Mouse (Mus musculus): ENCODE measurements around the gene Gfi1. TPM values are rescaled to one million over a fixed set of nuclear protein-coding genes. Genes with fewer than 3 reads are reported as not detected.

The Gfi1 gene
- polyA plus RNA-seq, 1 experiment from 2014 or later = not detected

- 9% methylated on average over 11 of the region's 11 CpGs for WGBS
Measured at GRCm38 (mm10) chr5:107717871-107718361, 7.9 kb downstream of the Gfi1 start.

GRCm38 (mm10) chr5:107711689-107712088 is 14.1 kb downstream of the Gfi1 start:
- Histone ChIP-seq H3K27ac (ENCODE audit: low read depth, low read length) (no peak overlapping the region), H3K27me3 (ENCODE audit: control insufficient read depth, insufficient read depth, low read length) (peaks cover 54% of the 10 kb centered on the region)
- ATAC-seq (ENCODE audit: low FRiP score, low TSS enrichment) = no peak

More at GRCm38 (mm10) chr5:107717871-107718361, 7.9 kb downstream of the Gfi1 start:
- no peak overlapping the region for H3K4me2 ChIP-seq (replicated peaks; ENCODE audit: low read depth, low read length)
- peaks cover 85% of the 10 kb centered on the region for H3K27me3 ChIP-seq (ENCODE audit: control insufficient read depth, insufficient read depth, low read length)
- no peak overlapping the region for H3K27ac ChIP-seq (ENCODE audit: low read depth, low read length)
- ATAC-seq (ENCODE audit: low FRiP score, low TSS enrichment) = no peak
- H3K9me3 ChIP-seq (ENCODE audit: control insufficient read depth, low read length) = no peaks in the 10 kb centered on the region
- no peak overlapping the region for H3K4me3 ChIP-seq (ENCODE audit: low read length)
- H3K36me3 ChIP-seq (ENCODE audit: control insufficient read depth, insufficient read depth, low read length) = no peaks in the 10 kb centered on the region
- no peak overlapping the region for H3K9ac ChIP-seq (ENCODE audit: low read depth, low read length)
- peaks cover 11% of the 10 kb centered on the region for H3K4me1 ChIP-seq (ENCODE audit: control insufficient read depth, insufficient read depth, low read length)

DNA sequence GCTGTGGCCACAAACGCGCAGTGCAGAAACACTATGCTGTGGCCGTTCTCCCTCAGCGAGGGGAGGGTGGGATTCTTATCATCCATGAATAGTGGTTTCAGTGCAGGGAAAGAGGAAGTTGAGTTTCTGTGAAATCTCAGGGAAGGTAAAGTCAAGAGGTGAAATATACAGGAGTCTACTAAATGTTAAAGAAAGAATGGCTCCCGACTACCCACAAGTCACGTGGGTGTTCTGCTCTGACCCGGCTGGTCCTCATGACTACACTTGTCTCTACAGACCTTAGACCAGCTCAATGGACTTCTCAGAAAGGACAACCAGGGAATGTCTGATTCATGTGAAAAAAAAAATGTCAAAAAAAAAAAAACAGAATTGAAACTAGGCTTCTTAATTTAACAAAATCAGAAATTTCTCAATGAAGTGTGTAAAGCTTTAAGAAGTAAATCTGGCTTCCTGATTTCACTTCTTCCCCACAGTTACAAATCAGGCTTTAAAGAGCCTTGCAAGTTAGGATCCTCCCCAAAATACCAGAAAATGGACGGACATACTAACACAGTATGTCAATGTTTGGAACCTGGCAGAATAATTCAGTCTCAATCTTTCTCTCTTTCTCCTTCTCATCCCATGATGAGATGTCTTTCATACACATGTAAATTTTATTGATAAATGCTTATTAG is 17.6 kb downstream of the Gfi1 start:
- H3K4me1 ChIP-seq (ENCODE audit: control insufficient read depth, insufficient read depth, low read length) = no peaks in the 10 kb centered on the region
- WGBS = 84% methylated on average over 8 of the region's 8 CpGs
- no peak for ATAC-seq (ENCODE audit: low FRiP score, low TSS enrichment)

More at GRCm38 (mm10) chr5:107711689-107712088, 14.1 kb downstream of the Gfi1 start:
- H3K9ac ChIP-seq (ENCODE audit: low read depth, low read length) = no peak overlapping the region
- WGBS = 76% methylated on average over 2 of the region's 2 CpGs
- H3K4me2 ChIP-seq (replicated peaks; ENCODE audit: low read depth, low read length) = no peak overlapping the region
- no peaks in the 10 kb centered on the region for H3K9me3 ChIP-seq (ENCODE audit: control insufficient read depth, low read length)
- no peaks in the 10 kb centered on the region for H3K4me1 ChIP-seq (ENCODE audit: control insufficient read depth, insufficient read depth, low read length)
- H3K4me3 ChIP-seq (ENCODE audit: low read length) = no peak overlapping the region
- H3K36me3 ChIP-seq (ENCODE audit: control insufficient read depth, insufficient read depth, low read length) = no peaks in the 10 kb centered on the region

DNA sequence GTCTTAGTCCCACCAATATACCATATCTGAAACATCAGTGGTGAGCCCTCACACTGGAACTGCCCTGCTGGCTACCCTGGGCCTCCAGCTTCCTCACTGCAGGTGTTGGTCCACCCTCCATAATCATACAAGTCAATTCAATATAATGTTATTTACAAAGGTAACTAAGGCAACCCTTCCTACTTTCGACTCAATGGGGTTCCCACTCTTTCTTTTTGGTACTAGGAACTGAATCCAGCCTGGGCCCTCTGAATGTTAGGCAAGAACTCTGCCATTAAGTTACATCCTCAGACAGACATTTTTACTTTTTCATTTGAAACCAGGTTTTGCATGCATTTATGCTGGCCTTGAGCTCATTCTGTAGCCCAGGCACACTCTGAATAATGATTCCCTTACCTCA is 19.6 kb downstream of the Gfi1 start:
- no peaks in the 10 kb centered on the region for H3K4me1 ChIP-seq (ENCODE audit: control insufficient read depth, insufficient read depth, low read length)
- no peaks in the 10 kb centered on the region for H3K36me3 ChIP-seq (ENCODE audit: control insufficient read depth, insufficient read depth, low read length)
- 79% methylated on average over 1 of the region's 1 CpGs for WGBS
- H3K9me3 ChIP-seq (ENCODE audit: control insufficient read depth, low read length) = no peaks in the 10 kb centered on the region
- H3K4me2 ChIP-seq (replicated peaks; ENCODE audit: low read depth, low read length) = no peak overlapping the region
- H3K27me3 ChIP-seq (ENCODE audit: control insufficient read depth, insufficient read depth, low read length) = peaks cover 17% of the 10 kb centered on the region; the same call in 1 of the 2 replicates
- H3K4me3 ChIP-seq (ENCODE audit: low read length) = no peak overlapping the region
- no peak overlapping the region for H3K27ac ChIP-seq (ENCODE audit: low read depth, low read length)
- no peak for ATAC-seq (ENCODE audit: low FRiP score, low TSS enrichment)
- H3K9ac ChIP-seq (ENCODE audit: low read depth, low read length) = no peak overlapping the region

More for the DNA sequence above, 17.6 kb downstream of the Gfi1 start:
- H3K4me3 ChIP-seq (ENCODE audit: low read length) = no peak overlapping the region
- no peak overlapping the region for H3K4me2 ChIP-seq (replicated peaks; ENCODE audit: low read depth, low read length)
- peaks cover 27% of the 10 kb centered on the region; the same call in 1 of the 2 replicates for H3K27me3 ChIP-seq (ENCODE audit: control insufficient read depth, insufficient read depth, low read length)
- H3K9me3 ChIP-seq (ENCODE audit: control insufficient read depth, low read length) = no peaks in the 10 kb centered on the region
- no peak overlapping the region for H3K9ac ChIP-seq (ENCODE audit: low read depth, low read length)
- no peaks in the 10 kb centered on the region for H3K36me3 ChIP-seq (ENCODE audit: control insufficient read depth, insufficient read depth, low read length)
- no peak overlapping the region for H3K27ac ChIP-seq (ENCODE audit: low read depth, low read length)

GRCm38 (mm10) chr5:107705756-107706155 is 20.1 kb downstream of the Gfi1 start:
- Histone ChIP-seq H3K4me3 (ENCODE audit: low read length) (no peak overlapping the region), H3K27ac (ENCODE audit: low read depth, low read length) (no peak overlapping the region), H3K9ac (ENCODE audit: low read depth, low read length) (no peak overlapping the region), H3K27me3 (ENCODE audit: control insufficient read depth, insufficient read depth, low read length) (peaks cover 16% of the 10 kb centered on the region; the same call in 1 of the 2 replicates), H3K9me3 (ENCODE audit: control insufficient read depth, low read length) (no peaks in the 10 kb centered on the region), H3K4me1 (ENCODE audit: control insufficient read depth, insufficient read depth, low read length) (no peaks in the 10 kb centered on the region), H3K4me2 (replicated peaks; ENCODE audit: low read depth, low read length) (no peak overlapping the region), H3K36me3 (ENCODE audit: control insufficient read depth, insufficient read depth, low read length) (no peaks in the 10 kb centered on the region)
- 90% methylated on average over 4 of the region's 4 CpGs for WGBS
- ATAC-seq (ENCODE audit: low FRiP score, low TSS enrichment) = no peak

DNA sequence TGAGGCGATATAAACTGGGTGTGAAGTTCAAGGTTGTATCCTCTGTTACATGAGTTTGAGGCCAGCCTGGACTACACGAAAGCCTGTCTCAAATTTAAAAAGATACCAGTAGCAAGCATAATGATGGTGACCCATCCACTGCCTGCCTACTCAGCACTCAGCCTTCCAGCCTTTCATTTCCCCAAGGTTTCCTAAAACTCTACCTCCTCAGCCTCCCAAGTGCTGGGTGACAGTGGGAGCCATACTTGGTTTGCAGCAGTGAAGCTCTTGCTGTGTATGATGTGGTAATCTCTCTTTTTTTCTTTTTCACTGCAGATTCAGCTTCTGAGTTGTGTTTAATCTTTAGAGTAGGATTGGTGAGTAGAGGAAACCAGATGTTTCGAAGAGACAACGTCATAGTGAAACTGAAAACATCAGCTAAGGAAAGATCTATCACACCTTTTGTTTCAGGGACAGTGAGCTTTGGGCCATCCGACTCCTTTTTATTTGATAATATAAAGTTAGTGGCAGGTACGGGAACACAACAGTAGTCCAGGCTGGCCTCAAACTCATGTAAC is 22.6 kb downstream of the Gfi1 start:
- Histone ChIP-seq H3K4me2 (replicated peaks; ENCODE audit: low read depth, low read length) (no peak overlapping the region), H3K9ac (ENCODE audit: low read depth, low read length) (no peak overlapping the region), H3K4me3 (ENCODE audit: low read length) (no peak overlapping the region), H3K4me1 (ENCODE audit: control insufficient read depth, insufficient read depth, low read length) (no peaks in the 10 kb centered on the region), H3K27ac (ENCODE audit: low read depth, low read length) (no peak overlapping the region), H3K27me3 (ENCODE audit: control insufficient read depth, insufficient read depth, low read length) (no peaks in the 10 kb centered on the region), H3K36me3 (ENCODE audit: control insufficient read depth, insufficient read depth, low read length) (no peaks in the 10 kb centered on the region), H3K9me3 (ENCODE audit: control insufficient read depth, low read length) (no peaks in the 10 kb centered on the region)
- ATAC-seq (ENCODE audit: low FRiP score, low TSS enrichment) = no peak
- 86% methylated on average over 6 of the region's 6 CpGs for WGBS

- Histone ChIP-seq H3K27ac (ENCODE audit: low read depth, low read length) (no peak overlapping the region), H3K9ac (ENCODE audit: low read depth, low read length) (no peak overlapping the region), H3K4me1 (ENCODE audit: control insufficient read depth, insufficient read depth, low read length) (no peaks in the 10 kb centered on the region), H3K9me3 (ENCODE audit: control insufficient read depth, low read length) (no peaks in the 10 kb centered on the region), H3K27me3 (ENCODE audit: control insufficient read depth, insufficient read depth, low read length) (no peaks in the 10 kb centered on the region), H3K36me3 (ENCODE audit: control insufficient read depth, insufficient read depth, low read length) (no peaks in the 10 kb centered on the region), H3K4me2 (replicated peaks; ENCODE audit: low read depth, low read length) (no peak overlapping the region), H3K4me3 (ENCODE audit: low read length) (no peak overlapping the region)
- WGBS = 86% methylated on average over 9 of the region's 9 CpGs
- no peak for ATAC-seq (ENCODE audit: low FRiP score, low TSS enrichment)
Measured at GRCm38 (mm10) chr5:107701658-107702057, 24.2 kb downstream of the Gfi1 start.

DNA sequence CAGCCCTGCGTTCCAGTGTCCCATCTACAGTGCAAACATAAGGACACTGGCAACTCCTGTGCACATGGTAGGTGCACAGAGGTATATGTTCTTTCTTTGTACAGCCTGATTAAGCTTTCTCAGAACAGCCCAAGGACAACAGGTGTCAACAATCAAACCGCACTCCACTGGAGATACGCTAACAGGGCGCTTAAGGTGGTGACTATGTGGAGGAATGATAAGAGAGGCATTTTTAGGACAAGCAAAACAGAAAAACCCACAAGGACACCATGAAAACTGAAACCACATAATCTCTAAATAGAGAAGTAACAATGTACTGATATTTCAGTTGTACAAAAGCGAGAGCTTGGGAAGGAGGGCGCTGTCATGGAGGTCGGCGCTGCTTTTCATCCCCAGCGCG is 25.0 kb downstream of the Gfi1 start:
- H3K4me2 ChIP-seq (replicated peaks; ENCODE audit: low read depth, low read length) = no peak overlapping the region
- 86% methylated on average over 10 of the region's 10 CpGs for WGBS
- no peaks in the 10 kb centered on the region for H3K4me1 ChIP-seq (ENCODE audit: control insufficient read depth, insufficient read depth, low read length)
- no peak overlapping the region for H3K4me3 ChIP-seq (ENCODE audit: low read length)
- H3K27me3 ChIP-seq (ENCODE audit: control insufficient read depth, insufficient read depth, low read length) = no peaks in the 10 kb centered on the region
- H3K9me3 ChIP-seq (ENCODE audit: control insufficient read depth, low read length) = no peaks in the 10 kb centered on the region; the same call in 1 of the 2 replicates
- no peak for ATAC-seq (ENCODE audit: low FRiP score, low TSS enrichment)
- no peak overlapping the region for H3K9ac ChIP-seq (ENCODE audit: low read depth, low read length)
- H3K27ac ChIP-seq (ENCODE audit: low read depth, low read length) = no peak overlapping the region
- H3K36me3 ChIP-seq (ENCODE audit: control insufficient read depth, insufficient read depth, low read length) = no peaks in the 10 kb centered on the region

DNA sequence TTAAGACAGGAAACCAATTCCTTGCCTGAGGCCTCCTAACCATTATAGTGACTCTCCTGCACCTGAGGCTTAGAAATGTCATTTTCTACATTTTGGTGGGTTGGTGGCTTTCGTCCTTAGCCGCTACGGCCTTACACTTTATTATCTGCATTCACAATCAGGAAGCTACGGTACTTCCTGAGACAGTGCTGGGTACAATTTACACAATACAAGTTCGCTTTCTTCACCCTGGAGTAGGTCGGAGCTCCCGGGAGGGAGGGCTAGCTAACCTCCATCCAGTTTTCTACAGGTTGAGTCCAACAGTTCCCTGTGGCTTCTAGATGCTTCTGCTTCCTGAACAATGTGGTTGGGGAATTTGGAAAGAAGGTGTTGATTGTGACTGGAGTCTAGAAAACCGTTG is 26.9 kb downstream of the Gfi1 start:
- Histone ChIP-seq H3K36me3 (ENCODE audit: control insufficient read depth, insufficient read depth, low read length) (no peaks in the 10 kb centered on the region), H3K4me1 (ENCODE audit: control insufficient read depth, insufficient read depth, low read length) (no peaks in the 10 kb centered on the region), H3K4me2 (replicated peaks; ENCODE audit: low read depth, low read length) (no peak overlapping the region), H3K9ac (ENCODE audit: low read depth, low read length) (no peak overlapping the region), H3K27me3 (ENCODE audit: control insufficient read depth, insufficient read depth, low read length) (no peaks in the 10 kb centered on the region), H3K4me3 (ENCODE audit: low read length) (no peak overlapping the region), H3K9me3 (ENCODE audit: control insufficient read depth, low read length) (no peaks in the 10 kb centered on the region; the same call in 1 of the 2 replicates), H3K27ac (ENCODE audit: low read depth, low read length) (no peak overlapping the region)
- ATAC-seq (ENCODE audit: low FRiP score, low TSS enrichment) = no peak
- 81% methylated on average over 8 of the region's 8 CpGs for WGBS
